Comparison of ENCODE assay signal across 32 mouse cellular contexts in the genomic region with DNA sequence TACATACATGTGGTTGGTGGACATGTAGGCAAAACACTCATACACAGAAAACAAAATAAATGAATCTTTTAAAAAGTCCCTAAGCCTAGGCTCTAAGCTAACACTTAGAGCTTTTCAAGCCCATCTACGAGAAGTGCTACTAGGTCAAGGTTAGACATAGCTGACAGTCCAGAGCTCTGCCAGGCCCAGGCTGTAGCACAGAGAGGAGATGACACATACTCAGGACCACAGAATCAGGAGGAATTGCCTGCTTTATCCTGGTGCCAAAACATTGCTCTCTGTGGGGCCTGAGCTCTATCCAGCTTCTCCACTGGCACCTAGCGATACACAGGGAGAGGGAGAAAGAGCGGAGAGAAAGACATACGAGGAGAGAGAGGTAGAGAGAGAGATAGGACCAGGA. TPM values are rescaled to one million over a fixed set of nuclear protein-coding genes. Genes with fewer than 3 reads are reported as not detected.
DNase-seq lines count a peak whose midpoint lies in the region; ATAC-seq and TF ChIP-seq lines count a peak whose summit lies in the region.
"Had no signal": no experiment of that assay in that cellular context is flagged by ENCODE, and none has a peak within 500 bp of the region (broad histone marks: within the 10 kb centered on the region; RNA-seq: fewer than 3 reads in every experiment).

No protein-coding gene starts in this region.

- no peaks in the 10 kb centered on the region for H3K9me3 ChIP-seq in heart, postnatal 0 days (replicated peaks; ENCODE audit: control insufficient read depth, low read length)
- H3K9me3 ChIP-seq in stomach, postnatal 0 days (ENCODE audit: control insufficient read depth, low read length) = no peaks in the 10 kb centered on the region
- H3K9me3 ChIP-seq in midbrain, embryonic 14.5 days (ENCODE audit: control insufficient read depth, low read length) = no peaks in the 10 kb centered on the region
- H3K9me3 ChIP-seq: forebrain, embryonic 10.5 days; forebrain, embryonic 13.5 days; G1E; heart, embryonic 12.5 days; heart, embryonic 15.5 days; hindbrain, embryonic 12.5 days; hindbrain, embryonic 15.5 days had no signal

- H3K27ac ChIP-seq in heart, postnatal 0 days (ENCODE audit: low read depth) = peak overlapping the region; percentile 91
- peak overlapping the region; percentile 67 for H3K27ac ChIP-seq in stomach, postnatal 0 days (replicated peaks)
- H3K27ac ChIP-seq in midbrain, embryonic 14.5 days (replicated peaks; ENCODE audit: low read depth, low read length) = no peak overlapping the region
- H3K27ac ChIP-seq: forebrain, embryonic 10.5 days; forebrain, embryonic 13.5 days; hindbrain, embryonic 12.5 days; hindbrain, embryonic 15.5 days had no signal

- no peaks in the 10 kb centered on the region for H3K27me3 ChIP-seq in heart, postnatal 0 days (ENCODE audit: control insufficient read depth, insufficient read depth, low read length)
- no peaks in the 10 kb centered on the region for H3K27me3 ChIP-seq in stomach, postnatal 0 days (ENCODE audit: control insufficient read depth, insufficient read depth, low read length)
- H3K27me3 ChIP-seq in midbrain, embryonic 14.5 days (ENCODE audit: control insufficient read depth, insufficient read depth, low read length) = no peaks in the 10 kb centered on the region
- H3K27me3 ChIP-seq: forebrain, embryonic 13.5 days; heart, embryonic 12.5 days; heart, embryonic 15.5 days; hindbrain, embryonic 12.5 days; hindbrain, embryonic 15.5 days had no signal

- H3K36me3 ChIP-seq in heart, postnatal 0 days (replicated peaks; ENCODE audit: control insufficient read depth, insufficient read depth, low read length) = no peaks in the 10 kb centered on the region
- H3K36me3 ChIP-seq in stomach, postnatal 0 days (ENCODE audit: control insufficient read depth, insufficient read depth, low read length) = no peaks in the 10 kb centered on the region
- no peaks in the 10 kb centered on the region for H3K36me3 ChIP-seq in midbrain, embryonic 14.5 days (ENCODE audit: control insufficient read depth, insufficient read depth, low read length)
- H3K36me3 ChIP-seq: forebrain, embryonic 10.5 days; G1E; heart, embryonic 12.5 days; heart, embryonic 15.5 days; hindbrain, embryonic 12.5 days; hindbrain, embryonic 15.5 days had no signal

- H3K4me2 ChIP-seq in heart, postnatal 0 days (ENCODE audit: low read depth, low read length) = no peak overlapping the region
- H3K4me2 ChIP-seq in stomach, postnatal 0 days (replicated peaks; ENCODE audit: low read depth) = peak overlapping the region; percentile 34
- H3K4me2 ChIP-seq in midbrain, embryonic 14.5 days (ENCODE audit: low read length) = no peak overlapping the region
- H3K4me2 ChIP-seq: forebrain, embryonic 13.5 days; heart, embryonic 12.5 days; heart, embryonic 15.5 days; hindbrain, embryonic 12.5 days; hindbrain, embryonic 15.5 days had no signal

- H3K4me3 ChIP-seq in heart, postnatal 0 days (ENCODE audit: low read depth, low read length) = no peak overlapping the region
- 0 out of 2 replicates have a peak overlapping the region, but pooled peaks have one; percentile 10 for H3K4me3 ChIP-seq in stomach, postnatal 0 days (ENCODE audit: low read depth, low read length)
- H3K4me3 ChIP-seq in midbrain, embryonic 14.5 days (replicated peaks; ENCODE audit: low read depth, low read length) = no peak overlapping the region
- H3K4me3 ChIP-seq: forebrain, embryonic 10.5 days; forebrain, embryonic 13.5 days; heart, embryonic 12.5 days; heart, embryonic 15.5 days; hindbrain, embryonic 12.5 days; hindbrain, embryonic 15.5 days had no signal

- no peak overlapping the region for H3K9ac ChIP-seq in heart, postnatal 0 days (replicated peaks; ENCODE audit: low read depth, low read length)
- no peak overlapping the region for H3K9ac ChIP-seq in stomach, postnatal 0 days (ENCODE audit: low read length)
- no peak overlapping the region for H3K9ac ChIP-seq in midbrain, embryonic 14.5 days (replicated peaks; ENCODE audit: low read length)
- H3K9ac ChIP-seq: forebrain, embryonic 13.5 days; heart, embryonic 12.5 days; heart, embryonic 15.5 days; hindbrain, embryonic 12.5 days; hindbrain, embryonic 15.5 days had no signal

- no peak for TF ChIP-seq CTCF in heart, postnatal 0 days (IDR thresholded peaks at IDR 0.05; ENCODE audit: low read depth)
- no peak for TF ChIP-seq CTCF in stomach, postnatal 0 days (IDR thresholded peaks at IDR 0.05; ENCODE audit: low read depth)

- DNase-seq in adrenal gland, adult 2 months = peak; percentile 54
- DNase-seq in adrenal gland, postnatal 14 days = no peak
- DNase-seq in heart, postnatal 0 days (ENCODE audit: low spot score) = no peak
- no peak for DNase-seq in heart, adult 9 months (ENCODE audit: low spot score in 2 of 2)
- DNase-seq in stomach, postnatal 0 days (ENCODE audit: low spot score) = no peak
- no peak for DNase-seq in midbrain, embryonic 14.5 days
- DNase-seq: adrenal gland, postnatal 25 days; B cell, adult 2 months; cerebellum, adult 18-20 months; cerebellum, adult 9-10 months; cerebellum, postnatal 14 days; gastrocnemius, postnatal 10 days; gastrocnemius, postnatal 36 days; heart, postnatal 14 days had no signal

- TF ChIP-seq EP300 in heart, postnatal 0 days (IDR thresholded peaks at IDR 0.05; ENCODE audit: low read depth) = no peak
- no peak for TF ChIP-seq EP300 in stomach, postnatal 0 days (optimal IDR thresholded peaks at IDR 0.05)

- 57% methylated on average over 4 of the region's 4 CpGs for WGBS in heart, postnatal 0 days
- 69% methylated on average over 4 of the region's 4 CpGs for WGBS in stomach, postnatal 0 days
- 83% methylated on average over 4 of the region's 4 CpGs for WGBS in midbrain, embryonic 14.5 days

- no peak for ATAC-seq in heart, postnatal 0 days (ENCODE audit: insufficient read depth, low read depth)
- no peak for ATAC-seq in stomach, postnatal 0 days (ENCODE audit: low FRiP score, low TSS enrichment)
- ATAC-seq in midbrain, embryonic 14.5 days (ENCODE audit: low FRiP score, low TSS enrichment) = no peak
- ATAC-seq: forebrain, embryonic 13.5 days; forebrain, embryonic 16.5 days; intestine, postnatal 0 days; Patski had no signal

- peaks cover 22% of the 10 kb centered on the region for H3K4me1 ChIP-seq in heart, postnatal 0 days (ENCODE audit: control insufficient read depth, insufficient read depth)
- no peaks in the 10 kb centered on the region for H3K4me1 ChIP-seq in stomach, postnatal 0 days (replicated peaks; ENCODE audit: control insufficient read depth, insufficient read depth)
- no peaks in the 10 kb centered on the region for H3K4me1 ChIP-seq in midbrain, embryonic 14.5 days (ENCODE audit: control insufficient read depth, insufficient read depth, low read length)
- H3K4me1 ChIP-seq: forebrain, embryonic 13.5 days; hindbrain, embryonic 12.5 days; hindbrain, embryonic 15.5 days had no signal

RNA-seq across cellular contexts. Expression of a gene that starts 2.5 kb away (rescaled TPM):
- under 1 TPM; 0.17 to 0.23 TPM for total RNA-seq in adrenal gland, adult 2 months (2021)
- 0.06 and 0.27 TPM in 2 replicates for polyA plus RNA-seq in adrenal gland, adult 2 months (2012; rRNA removed)
- not detected in 2 replicates for total RNA-seq in adrenal gland, postnatal 14 days (2021)
- total RNA-seq in heart, postnatal 0 days (2014; rRNA removed; ENCODE audit: low replicate concordance) = 5.8 TPM in 1 of 2 replicates, not detected in the other
- 0.38 and 1.1 TPM in 2 replicates for polyA plus RNA-seq in heart, postnatal 0 days (2015; fragmentation: Nextera tagmentation; extraction: Ambion mirVana)
- 10,886 and 11,427 TPM in 2 replicates for polyA plus RNA-seq in stomach, postnatal 0 days (2015; fragmentation: Nextera tagmentation; extraction: Ambion mirVana)
- 0.13 and 0.17 TPM in 2 replicates for polyA plus RNA-seq in midbrain, embryonic 14.5 days (2014; fragmentation: Nextera tagmentation; extraction: Ambion mirVana)
- total RNA-seq: adrenal gland, postnatal 25 days; CH12.LX; gastrocnemius, adult 18-20 months; gastrocnemius, postnatal 10 days; gastrocnemius, postnatal 36 days; granulocyte monocyte progenitor cell, adult 5-6 weeks; hematopoietic stem cell, adult 5-6 weeks had no signal
- polyA plus RNA-seq: embryonic facial prominence, embryonic 11.5 days; forebrain, embryonic 10.5 days; forebrain, embryonic 13.5 days; G1E; hindbrain, embryonic 12.5 days; intestine, embryonic 14.5 days had no signal

RNA-seq across cellular contexts. Expression of a gene that starts 30.5 kb away (rescaled TPM):
- total RNA-seq in adrenal gland, adult 2 months (2021) = under 1 TPM in 1 of 2 experiments, not detected in 1; 0.17 TPM
- 0.40 and 0.54 TPM in 2 replicates for polyA plus RNA-seq in adrenal gland, adult 2 months (2012; rRNA removed)
- total RNA-seq in adrenal gland, postnatal 14 days (2021) = 0.45 TPM in 1 of 2 replicates, not detected in the other
- 1.2 TPM in 1 of 2 replicates, not detected in the other for total RNA-seq in heart, postnatal 0 days (2014; rRNA removed; ENCODE audit: low replicate concordance)
- 0.18 and 0.37 TPM in 2 replicates for polyA plus RNA-seq in heart, postnatal 0 days (2015; fragmentation: Nextera tagmentation; extraction: Ambion mirVana)
- polyA plus RNA-seq in stomach, postnatal 0 days (2015; fragmentation: Nextera tagmentation; extraction: Ambion mirVana) = 12.1 and 12.2 TPM in 2 replicates
- not detected in 2 replicates for polyA plus RNA-seq in midbrain, embryonic 14.5 days (2014; fragmentation: Nextera tagmentation; extraction: Ambion mirVana)
- total RNA-seq: adrenal gland, postnatal 25 days; CH12.LX; gastrocnemius, adult 18-20 months; gastrocnemius, postnatal 10 days; gastrocnemius, postnatal 36 days; heart, adult 8-10 months; heart, postnatal 14 days had no signal
- polyA plus RNA-seq: forebrain, embryonic 13.5 days; G1E; intestine, embryonic 14.5 days had no signal

RNA-seq across cellular contexts. Expression of a gene that starts 30.7 kb away (rescaled TPM):
- not detected for total RNA-seq in adrenal gland, adult 2 months (2021)
- not detected in 2 replicates for polyA plus RNA-seq in adrenal gland, adult 2 months (2012; rRNA removed)
- not detected in 2 replicates for total RNA-seq in adrenal gland, postnatal 14 days (2021)
- total RNA-seq in heart, postnatal 0 days (2014; rRNA removed; ENCODE audit: low replicate concordance) = not detected in 2 replicates
- polyA plus RNA-seq in heart, postnatal 0 days (2015; fragmentation: Nextera tagmentation; extraction: Ambion mirVana) = not detected in 2 replicates
- polyA plus RNA-seq in stomach, postnatal 0 days (2015; fragmentation: Nextera tagmentation; extraction: Ambion mirVana) = not detected in 2 replicates
- polyA plus RNA-seq in midbrain, embryonic 14.5 days (2014; fragmentation: Nextera tagmentation; extraction: Ambion mirVana) = not detected in 2 replicates
- total RNA-seq: adrenal gland, postnatal 25 days; CH12.LX; G1E; gastrocnemius, adult 18-20 months; gastrocnemius, postnatal 10 days; gastrocnemius, postnatal 36 days; granulocyte monocyte progenitor cell, adult 5-6 weeks; heart, adult 8-10 months; heart, postnatal 14 days; hematopoietic stem cell, adult 5-6 weeks had no signal
- polyA plus RNA-seq: embryonic facial prominence, embryonic 11.5 days; embryonic facial prominence, embryonic 14.5 days; forebrain, embryonic 10.5 days; forebrain, embryonic 13.5 days; forebrain, embryonic 16.5 days; G1E; heart, embryonic 12.5 days; heart, embryonic 15.5 days; hindbrain, embryonic 12.5 days; hindbrain, embryonic 15.5 days; intestine, embryonic 14.5 days; intestine, postnatal 0 days; Patski had no signal

RNA-seq across cellular contexts. Expression of a gene that starts 50.4 kb away (rescaled TPM):
- total RNA-seq in adrenal gland, adult 2 months (2021) = not detected
- not detected in 2 replicates for polyA plus RNA-seq in adrenal gland, adult 2 months (2012; rRNA removed)
- total RNA-seq in adrenal gland, postnatal 14 days (2021) = not detected in 2 replicates
- not detected in 2 replicates for total RNA-seq in heart, postnatal 0 days (2014; rRNA removed; ENCODE audit: low replicate concordance)
- polyA plus RNA-seq in heart, postnatal 0 days (2015; fragmentation: Nextera tagmentation; extraction: Ambion mirVana) = 0.66 TPM in 1 of 2 replicates, not detected in the other
- polyA plus RNA-seq in stomach, postnatal 0 days (2015; fragmentation: Nextera tagmentation; extraction: Ambion mirVana) = not detected in 2 replicates
- not detected in 2 replicates for polyA plus RNA-seq in midbrain, embryonic 14.5 days (2014; fragmentation: Nextera tagmentation; extraction: Ambion mirVana)
- total RNA-seq: adrenal gland, postnatal 25 days; CH12.LX; G1E; gastrocnemius, adult 18-20 months; gastrocnemius, postnatal 10 days; gastrocnemius, postnatal 36 days; granulocyte monocyte progenitor cell, adult 5-6 weeks; hematopoietic stem cell, adult 5-6 weeks had no signal
- polyA plus RNA-seq: embryonic facial prominence, embryonic 11.5 days; forebrain, embryonic 10.5 days; forebrain, embryonic 13.5 days; forebrain, embryonic 16.5 days; G1E; heart, embryonic 12.5 days; hindbrain, embryonic 12.5 days; intestine, embryonic 14.5 days; intestine, postnatal 0 days; Patski had no signal

Comparison
In these comparisons a context has a peak if more than half of its experiments do, and no peak if none do; other contexts are left out.
1. RNA of a gene that starts 2.5 kb away (polyA plus RNA-seq): 10,886 to 11,427 TPM in stomach, postnatal 0 days; 0.38 to 1.1 TPM in heart, postnatal 0 days, 0.13 to 0.17 TPM in midbrain, embryonic 14.5 days and 0.06 to 0.27 TPM in adrenal gland, adult 2 months; every median in the first group is over 1,000 times any median in the second.